In the genomic region with DNA sequence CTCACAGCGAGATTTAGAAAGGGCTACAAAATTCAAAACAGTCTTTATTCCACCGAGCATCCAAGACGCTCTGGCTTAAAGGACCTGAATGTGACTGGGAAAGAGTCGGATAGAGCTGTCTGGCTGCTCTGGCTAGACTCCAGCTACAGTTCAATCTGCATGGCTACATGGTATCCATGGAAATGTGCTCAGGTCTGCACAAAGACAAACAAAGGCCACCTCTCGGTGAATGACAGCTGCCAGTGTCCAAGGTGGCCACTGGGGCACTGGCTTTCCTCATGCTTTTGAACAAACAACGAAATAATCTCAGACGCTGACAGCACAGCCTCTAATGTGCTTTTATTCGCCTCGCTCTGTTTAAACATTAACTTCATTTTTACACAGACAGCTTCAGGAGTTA, we compare ENCODE assay signal across 9 mouse cellular contexts. TPM values are rescaled to one million over a fixed set of nuclear protein-coding genes. Genes with fewer than 3 reads are reported as not detected.
DNase-seq lines count a peak whose midpoint lies in the region; ATAC-seq and TF ChIP-seq lines count a peak whose summit lies in the region.
"Had no signal": no experiment of that assay in that cellular context is flagged by ENCODE, and none has a peak within 500 bp of the region (broad histone marks: within the 10 kb centered on the region; RNA-seq: fewer than 3 reads in every experiment).

No protein-coding gene starts in this region.

- H3K4me3 ChIP-seq in heart, embryonic 12.5 days, result no peak overlapping the region
- no peak overlapping the region for H3K4me3 ChIP-seq in intestine, postnatal 0 days (ENCODE audit: low read depth, low read length)
- no peak overlapping the region for H3K4me3 ChIP-seq in midbrain, embryonic 11.5 days (ENCODE audit: low read depth, low read length)
- no peak overlapping the region for H3K4me3 ChIP-seq in limb, embryonic 10.5 days

- TF ChIP-seq CTCF in intestine, postnatal 0 days (IDR thresholded peaks at IDR 0.05; ENCODE audit: low read depth), result peak; percentile 44

- DNase-seq in heart, adult 11 months, result no peak
- DNase-seq in embryo, embryonic 11.5 days (ENCODE audit: low read depth, low spot score), result peak; percentile 9
- peak; percentile 92 for DNase-seq in midbrain, embryonic 11.5 days (ENCODE audit: low spot score, missing footprints)
- no peak for DNase-seq in testis, postnatal 14 days (ENCODE audit: low spot score)
- DNase-seq in cerebellum, postnatal 36 days, result no peak
- DNase-seq in limb, embryonic 10.5 days (ENCODE audit: low spot score), result no peak

- H3K27me3 ChIP-seq in heart, embryonic 12.5 days (replicated peaks), result no peaks in the 10 kb centered on the region
- H3K27me3 ChIP-seq in intestine, postnatal 0 days (replicated peaks; ENCODE audit: control insufficient read depth, insufficient read depth, low read length), result no peaks in the 10 kb centered on the region
- peaks cover 21% of the 10 kb centered on the region for H3K27me3 ChIP-seq in midbrain, embryonic 11.5 days (ENCODE audit: control insufficient read depth, insufficient read depth, low read length)
- no peaks in the 10 kb centered on the region for H3K27me3 ChIP-seq in limb, embryonic 10.5 days (ENCODE audit: low read depth, poor library complexity, severe bottlenecking)

- peaks cover 3% of the 10 kb centered on the region; the same call in 1 of the 2 replicates for H3K9me3 ChIP-seq in heart, embryonic 12.5 days (replicated peaks)
- H3K9me3 ChIP-seq in intestine, postnatal 0 days (ENCODE audit: control insufficient read depth), result peaks cover 3% of the 10 kb centered on the region; the same call in 1 of the 2 replicates
- peaks cover 4% of the 10 kb centered on the region; the same call in 1 of the 2 replicates for H3K9me3 ChIP-seq in midbrain, embryonic 11.5 days (ENCODE audit: control insufficient read depth, low read length)
- no peaks in the 10 kb centered on the region for H3K9me3 ChIP-seq in limb, embryonic 10.5 days (replicated peaks)

- 0 out of 2 replicates have a peak, but pooled peaks have one; percentile 55 for ATAC-seq in heart, embryonic 12.5 days (ENCODE audit: insufficient number of reproducible peaks, low FRiP score)
- ATAC-seq in intestine, postnatal 0 days, result peak; percentile 70
- peak; percentile 98 for ATAC-seq in midbrain, embryonic 11.5 days (ENCODE audit: low FRiP score)

- whole genome bisulfite sequencing in heart, embryonic 12.5 days, result 40% methylated on average over 9 of the region's 9 CpGs
- 19% methylated on average over 9 of the region's 9 CpGs for WGBS in intestine, postnatal 0 days
- WGBS in midbrain, embryonic 11.5 days, result 13% methylated on average over 9 of the region's 9 CpGs
- 83% methylated on average over 9 of the region's 9 CpGs for WGBS in limb, embryonic 10.5 days

- H3K9ac ChIP-seq in heart, embryonic 12.5 days, result no peak overlapping the region
- peak overlapping the region; percentile 26; the same call in 1 of the 2 replicates for H3K9ac ChIP-seq in intestine, postnatal 0 days (ENCODE audit: low read depth, low read length)
- H3K9ac ChIP-seq in midbrain, embryonic 11.5 days (ENCODE audit: low read length), result no peak overlapping the region

- H3K4me1 ChIP-seq in heart, embryonic 12.5 days (replicated peaks), result peaks cover 11% of the 10 kb centered on the region
- 0 out of 2 replicates have a peak, but pooled peaks cover 4% of the 10 kb centered on the region for H3K4me1 ChIP-seq in intestine, postnatal 0 days (replicated peaks; ENCODE audit: control insufficient read depth, insufficient read depth, low read length)
- H3K4me1 ChIP-seq in midbrain, embryonic 11.5 days (ENCODE audit: control insufficient read depth, insufficient read depth, low read length), result peaks cover 11% of the 10 kb centered on the region
- no peaks in the 10 kb centered on the region for H3K4me1 ChIP-seq in limb, embryonic 10.5 days

- 0 out of 2 replicates have a peak, but pooled peaks cover 3% of the 10 kb centered on the region for H3K36me3 ChIP-seq in heart, embryonic 12.5 days
- no peaks in the 10 kb centered on the region for H3K36me3 ChIP-seq in intestine, postnatal 0 days (ENCODE audit: control insufficient read depth, insufficient read depth)
- H3K36me3 ChIP-seq in midbrain, embryonic 11.5 days (ENCODE audit: control insufficient read depth, insufficient read depth, low read length), result no peaks in the 10 kb centered on the region
- no peaks in the 10 kb centered on the region for H3K36me3 ChIP-seq in limb, embryonic 10.5 days

- peak overlapping the region; percentile 36 for H3K4me2 ChIP-seq in heart, embryonic 12.5 days
- H3K4me2 ChIP-seq in intestine, postnatal 0 days (replicated peaks; ENCODE audit: low read depth), result peak overlapping the region; percentile 48
- peak overlapping the region; percentile 25 for H3K4me2 ChIP-seq in midbrain, embryonic 11.5 days

- H3K27ac ChIP-seq in heart, embryonic 12.5 days (ENCODE audit: poor library complexity, severe bottlenecking), result no peak overlapping the region
- H3K27ac ChIP-seq in intestine, postnatal 0 days (ENCODE audit: low read depth, low read length), result peak overlapping the region; percentile 41; the same call in 1 of the 2 replicates
- H3K27ac ChIP-seq in midbrain, embryonic 11.5 days (ENCODE audit: low read depth, low read length), result peak overlapping the region; percentile 17; the same call in 1 of the 2 replicates
- H3K27ac ChIP-seq in limb, embryonic 10.5 days, result no peak overlapping the region
- H3K27ac ChIP-seq: kidney, postnatal 0 days had no signal

RNA-seq across cellular contexts. Expression of a gene that starts 8.6 kb away (rescaled TPM):
- polyA plus RNA-seq in heart, embryonic 12.5 days (2016; fragmentation: Nextera tagmentation; extraction: Ambion mirVana), result 2.6 and 3.1 TPM in 2 replicates
- polyA plus RNA-seq in intestine, postnatal 0 days (2015; fragmentation: Nextera tagmentation; extraction: Ambion mirVana), result 4.3 and 4.8 TPM in 2 replicates
- 0.86 and 1.0 TPM in 2 replicates for polyA plus RNA-seq in midbrain, embryonic 11.5 days (2014; fragmentation: Nextera tagmentation; extraction: Ambion mirVana)
- 0.71 and 1.3 TPM in 2 replicates for polyA plus RNA-seq in limb, embryonic 10.5 days (2016; fragmentation: Nextera tagmentation; extraction: Ambion mirVana)

Comparison
In these comparisons a context has a peak if more than half of its experiments do, and no peak if none do; other contexts are left out.
1. H3K27ac ChIP-seq: peak in intestine, postnatal 0 days (single experiment) and midbrain, embryonic 11.5 days (single experiment); none in heart, embryonic 12.5 days (single experiment) and limb, embryonic 10.5 days (single experiment).
2. DNase-seq: peak in embryo, embryonic 11.5 days (single experiment) and midbrain, embryonic 11.5 days (single experiment); none in heart, adult 11 months (single experiment), testis, postnatal 14 days (single experiment), cerebellum, postnatal 36 days (0 of 2) and limb, embryonic 10.5 days (single experiment).
3. Peak in every context shown above with its lines, with median percentiles within 50 percentile points of each other: ATAC-seq and H3K4me2 ChIP-seq.